Mouse (Mus musculus): ENCODE measurements around the gene Sertad3. TPM values are rescaled to one million over a fixed set of nuclear protein-coding genes. Genes with fewer than 3 reads are reported as not detected.
A peak's percentile ranks its signal among the peaks of the same experiment; 100 is the strongest.

The Sertad3 gene
- total RNA-seq (2012; rRNA removed) (2.0 and 2.4 TPM in 2 replicates), polyA plus RNA-seq (2012; ENCODE audit: insufficient read depth in 1 of 2, insufficient read length in 2 of 2, low read depth in 1 of 2, low replicate concordance in 2 of 2, missing spikeins in 1 of 2) (1 to 10 TPM in 1 of 2 experiments, not detected in 1; 6.7 TPM)

- Histone ChIP-seq H3K36me3 (ENCODE audit: control insufficient read depth in 1 of 2, insufficient read depth in 2 of 2, low read length in 2 of 2) (peaks cover 0 to 10% of the 10 kb centered on the region in 2 experiments; a peak in 2 of 4 replicates), H3K4me3 (ENCODE audit: control insufficient read depth in 1 of 2, insufficient read depth in 1 of 2, low read depth in 2 of 2, low read length in 2 of 2) (peak within 1 kb of the TSS; percentile 75 to 97), H3K79me2 (ENCODE audit: control insufficient read depth, insufficient read depth, low read length, poor library complexity) (no peaks in the 10 kb centered on the region; the same call in 1 of the 2 replicates), H3K9me3 (replicated peaks; ENCODE audit: insufficient read depth, low read length) (no peaks in the 10 kb centered on the region), H3K9ac (ENCODE audit: control insufficient read depth, low read depth, low read length, poor library complexity, severe bottlenecking) (peak within 1 kb of the TSS; percentile 66), H3K27me3 (ENCODE audit: control insufficient read depth in 1 of 2, insufficient read depth in 2 of 2, low read length in 2 of 2) (no peaks in the 10 kb centered on the region), H3K4me1 (ENCODE audit: control insufficient read depth in 1 of 2, insufficient read depth in 2 of 2, low read length in 2 of 2) (peaks cover 2 to 10% of the 10 kb centered on the region in 2 experiments; a peak in 3 of 4 replicates), H3K27ac (ENCODE audit: control insufficient read depth, low read depth, low read length) (peak within 1 kb of the TSS; percentile 67)
- peak; percentile 99 for DNase-seq (ENCODE audit: low read depth, low spot score)
- no peak for TF ChIP-seq KAT2A (conservative IDR thresholded peaks at IDR 0.05; ENCODE audit: low read depth, low read length)
- TF ChIP-seq CTCF (IDR thresholded peaks at IDR 0.05 in 2 of 3, conservative IDR thresholded peaks at IDR 0.05 in 1 of 3; ENCODE audit: control insufficient read depth in 1 of 3, insufficient read depth in 1 of 3, low read depth in 2 of 3, low read length in 3 of 3, poor library complexity in 1 of 3, severe bottlenecking in 1 of 3), result no peak
- no peak for TF ChIP-seq BHLHE40 (IDR thresholded peaks at IDR 0.05; ENCODE audit: borderline replicate concordance, low read depth, low read length)
- TF ChIP-seq UBTF (IDR thresholded peaks at IDR 0.05; ENCODE audit: borderline replicate concordance, insufficient read depth, low read depth, low read length), result no peak
- 0 out of 2 replicates have a peak, but pooled peaks have one; percentile 32 for TF ChIP-seq ELF1 (IDR thresholded peaks at IDR 0.05; ENCODE audit: low read depth, low read length)
- TF ChIP-seq ZMIZ1 (IDR thresholded peaks at IDR 0.05; ENCODE audit: low read depth, low read length), result peak; percentile 62
- no peak for TF ChIP-seq MYB (IDR thresholded peaks at IDR 0.05; ENCODE audit: low read depth, low read length)
- peak; percentile 24; the same call in 1 of the 2 replicates for TF ChIP-seq ETS1 (IDR thresholded peaks at IDR 0.05; ENCODE audit: low read depth, low read length)
- TF ChIP-seq MXI1 (IDR thresholded peaks at IDR 0.05; ENCODE audit: low read depth, low read length), result no peak
- TF ChIP-seq RCOR1 (IDR thresholded peaks at IDR 0.05; ENCODE audit: low read depth, low read length), result no peak
- TF ChIP-seq TCF12 (IDR thresholded peaks at IDR 0.05; ENCODE audit: low read depth, low read length), result peak; percentile 55
- TF ChIP-seq GABPA (IDR thresholded peaks at IDR 0.05; ENCODE audit: low read depth, low read length), result no peak
- TF ChIP-seq JUND (IDR thresholded peaks at IDR 0.05; ENCODE audit: low read depth, low read length), result no peak
- TF ChIP-seq POLR2AphosphoS2 (IDR thresholded peaks at IDR 0.05; ENCODE audit: low read length), result no peak
- TF ChIP-seq USF2 (IDR thresholded peaks at IDR 0.05; ENCODE audit: borderline replicate concordance in 1 of 2, insufficient read depth in 1 of 2, low read depth in 1 of 2, low read length in 2 of 2), result no peak
- no peak for TF ChIP-seq ZNF384 (IDR thresholded peaks at IDR 0.05; ENCODE audit: low read depth, low read length)
- TF ChIP-seq MAFK (IDR thresholded peaks at IDR 0.05; ENCODE audit: borderline replicate concordance, low read depth, low read length), result no peak
- TF ChIP-seq ZKSCAN1 (IDR thresholded peaks at IDR 0.05; ENCODE audit: low read depth, low read length), result no peak
- TF ChIP-seq NELFE (IDR thresholded peaks at IDR 0.05; ENCODE audit: low read depth, low read length), result peak; percentile 53; the same call in 1 of the 2 replicates
- TF ChIP-seq NRF1 (IDR thresholded peaks at IDR 0.05; ENCODE audit: insufficient read depth, low read depth, low read length, poor library complexity, severe bottlenecking), result 0 out of 2 replicates have a peak, but pooled peaks have one; percentile 4
- TF ChIP-seq MAX (IDR thresholded peaks at IDR 0.05; ENCODE audit: low read length), result no peak
- no peak for TF ChIP-seq TAL1 (IDR thresholded peaks at IDR 0.05; ENCODE audit: low read length)
- peak in 1 of 2 experiments; percentile 54; a peak in 2 of 4 replicates for TF ChIP-seq POLR2A (IDR thresholded peaks at IDR 0.05; ENCODE audit: control insufficient read depth in 1 of 2, insufficient read depth in 1 of 2, low read depth in 1 of 2, low read length in 2 of 2, poor library complexity in 1 of 2)
- TF ChIP-seq MEF2A (IDR thresholded peaks at IDR 0.05; ENCODE audit: extremely low read depth, insufficient replicate concordance, low read depth, low read length, poor library complexity, severe bottlenecking), result peak; percentile 10; the same call in 1 of the 2 replicates
- no peak for TF ChIP-seq POLR2AphosphoS5 (IDR thresholded peaks at IDR 0.05; ENCODE audit: borderline replicate concordance, low read depth, low read length)
- peak in 1 of 2 experiments; percentile 20; a peak in 1 of 4 replicates for TF ChIP-seq EP300 (IDR thresholded peaks at IDR 0.05; ENCODE audit: low read depth in 1 of 2, low read length in 2 of 2)
- 0 out of 2 replicates have a peak, but pooled peaks have one; percentile 1 for TF ChIP-seq CHD1 (IDR thresholded peaks at IDR 0.05; ENCODE audit: low read depth, low read length)
- TF ChIP-seq ZC3H11A (IDR thresholded peaks at IDR 0.05; ENCODE audit: low read depth, low read length), result no peak
- peak; percentile 67 for TF ChIP-seq HCFC1 (IDR thresholded peaks at IDR 0.05; ENCODE audit: low read depth, low read length)
- no peak for TF ChIP-seq RAD21 (IDR thresholded peaks at IDR 0.05; ENCODE audit: low read depth, low read length)
- no peak; the same call in 1 of the 2 replicates for TF ChIP-seq SIN3A (IDR thresholded peaks at IDR 0.05; ENCODE audit: low read length)
- TF ChIP-seq GATA1 (IDR thresholded peaks at IDR 0.05; ENCODE audit: low read depth, low read length), result no peak
- TF ChIP-seq CHD2 (IDR thresholded peaks at IDR 0.05; ENCODE audit: low read length), result peak; percentile 52
- no peak for TF ChIP-seq SMC3 (IDR thresholded peaks at IDR 0.05; ENCODE audit: low read depth, low read length)
- TF ChIP-seq MAZ (IDR thresholded peaks at IDR 0.05; ENCODE audit: low read depth, low read length), result peak; percentile 63; the same call in 1 of the 2 replicates
Measured at GRCm38 (mm10) chr7:27473156-27473834, at the start of gene Sertad3. Sertad3 (plus strand) TSS chr7:27473768.
